Mouse (Mus musculus): ENCODE data around the gene Sertm1. TPM values are rescaled to one million over a fixed set of nuclear protein-coding genes. Genes with fewer than 3 reads are reported as not detected.

Gene Sertm1
- polyA plus RNA-seq, 1 experiment: not detected

DNA sequence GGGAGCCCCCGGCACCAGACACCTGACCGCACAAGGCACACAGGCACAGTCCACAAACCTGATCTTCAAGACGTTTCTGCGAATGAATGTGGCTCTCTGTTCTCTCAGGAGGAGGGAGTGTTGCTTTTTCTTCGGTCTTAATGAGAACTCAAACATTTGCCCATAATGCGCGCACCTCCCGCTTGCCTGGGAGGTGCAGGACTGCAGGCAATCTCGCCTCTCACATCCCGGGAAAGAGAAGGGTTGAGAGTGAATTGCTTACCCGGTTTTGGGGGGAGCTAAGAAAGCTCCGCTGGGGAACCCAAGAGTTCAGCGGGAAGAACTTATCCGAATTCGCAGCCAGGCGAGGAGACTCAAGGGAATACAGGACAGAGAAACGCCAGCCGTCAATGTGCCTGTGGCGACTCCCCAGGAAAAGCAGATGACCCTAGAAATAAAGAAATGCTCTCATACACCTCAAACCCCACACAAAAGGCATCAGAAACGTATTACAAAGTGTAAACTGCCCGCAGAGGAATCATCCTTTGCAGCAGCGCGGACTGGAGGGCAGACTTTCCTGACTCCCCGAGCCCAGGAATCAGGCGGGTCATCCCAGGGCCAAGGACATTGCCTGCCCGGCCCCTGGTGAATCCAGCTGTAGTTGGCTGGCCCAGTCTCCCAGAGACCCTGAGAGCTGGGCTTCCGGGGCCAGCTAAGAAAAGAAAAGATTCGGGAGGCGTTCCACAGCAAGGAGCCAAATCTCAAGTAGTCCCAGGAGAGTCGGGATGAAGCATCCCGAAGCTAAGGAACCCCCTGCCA is 643 bp downstream of the Sertm1 start:
- DNase-seq (ENCODE audit: low read depth in 1 of 2, low spot score in 2 of 2): no peak
- H3K27me3 ChIP-seq (ENCODE audit: control insufficient read depth, insufficient read depth, low read length): no peaks in the 10 kb centered on the region
- H3K27ac ChIP-seq (ENCODE audit: insufficient read depth, low read length): no peak overlapping the region
- no peak overlapping the region for H3K4me3 ChIP-seq (ENCODE audit: extremely low read depth, insufficient read depth, insufficient read length)
- TF ChIP-seq CTCF (IDR thresholded peaks at IDR 0.05; ENCODE audit: extremely low read depth, insufficient read depth, insufficient read length, insufficient replicate concordance): no peak
- TF ChIP-seq POLR2A (IDR thresholded peaks at IDR 0.05; ENCODE audit: low read depth, low read length): no peak
- no peaks in the 10 kb centered on the region for H3K4me1 ChIP-seq (ENCODE audit: control insufficient read depth, insufficient read depth, insufficient read length)
- WGBS: 6% methylated on average over 31 of the region's 31 CpGs
- no peaks in the 10 kb centered on the region for H3K36me3 ChIP-seq (ENCODE audit: control insufficient read depth, insufficient read depth, low read length)

DNA sequence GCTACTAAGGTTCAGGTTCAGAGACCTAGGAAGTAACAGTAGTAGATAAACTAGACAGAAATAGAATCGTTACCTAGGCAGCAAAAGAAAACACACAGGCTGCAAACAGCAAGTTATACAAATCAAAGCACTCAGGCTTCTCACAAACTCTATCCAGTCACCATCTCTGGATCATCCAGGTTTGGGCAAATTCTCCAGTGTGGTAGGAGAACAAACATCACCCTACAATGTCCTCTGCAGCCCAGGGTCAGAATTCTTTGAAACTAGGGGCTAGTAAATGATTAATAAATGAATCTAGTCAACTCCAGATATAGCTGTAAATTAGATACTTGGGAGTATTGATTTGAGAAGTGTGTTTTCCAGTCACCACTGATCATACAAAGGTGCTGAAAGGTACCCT is 6.8 kb downstream of the Sertm1 start:
- H3K27ac ChIP-seq (ENCODE audit: insufficient read depth, low read length): no peak overlapping the region
- no peak overlapping the region for H3K4me3 ChIP-seq (ENCODE audit: extremely low read depth, insufficient read depth, insufficient read length)
- no peaks in the 10 kb centered on the region for H3K4me1 ChIP-seq (ENCODE audit: control insufficient read depth, insufficient read depth, insufficient read length)
- H3K27me3 ChIP-seq (ENCODE audit: control insufficient read depth, insufficient read depth, low read length): no peaks in the 10 kb centered on the region
- no peak for DNase-seq (ENCODE audit: low read depth in 1 of 2, low spot score in 2 of 2)
- H3K36me3 ChIP-seq (ENCODE audit: control insufficient read depth, insufficient read depth, low read length): no peaks in the 10 kb centered on the region
- TF ChIP-seq POLR2A (IDR thresholded peaks at IDR 0.05; ENCODE audit: low read depth, low read length) (no peak), CTCF (IDR thresholded peaks at IDR 0.05; ENCODE audit: extremely low read depth, insufficient read depth, insufficient read length, insufficient replicate concordance) (no peak)
- WGBS: 88% methylated on average over 1 of the region's 1 CpGs

DNA sequence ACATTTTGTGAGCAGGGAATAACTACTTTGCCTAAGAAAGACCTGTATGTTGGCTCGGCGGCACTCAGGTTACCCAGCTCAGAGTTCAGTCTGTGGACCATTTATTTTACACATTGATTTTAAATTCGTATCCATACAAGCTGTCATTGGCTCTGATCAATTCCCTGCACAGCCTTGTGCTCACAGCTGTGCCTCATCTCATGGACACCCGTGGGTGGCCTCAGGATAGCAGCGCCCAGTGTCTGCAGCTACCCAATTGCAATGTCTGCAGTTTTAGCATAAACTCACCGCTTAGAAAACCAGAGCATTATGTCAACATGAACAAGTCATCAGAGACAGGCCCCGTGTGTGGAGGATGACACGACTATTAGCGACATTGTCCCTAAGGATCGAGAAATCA is 17.7 kb downstream of the Sertm1 start:
- Histone ChIP-seq H3K27ac (ENCODE audit: insufficient read depth, low read length) (no peak overlapping the region), H3K4me3 (ENCODE audit: extremely low read depth, insufficient read depth, insufficient read length) (no peak overlapping the region), H3K27me3 (ENCODE audit: control insufficient read depth, insufficient read depth, low read length) (no peaks in the 10 kb centered on the region), H3K36me3 (ENCODE audit: control insufficient read depth, insufficient read depth, low read length) (no peaks in the 10 kb centered on the region), H3K4me1 (ENCODE audit: control insufficient read depth, insufficient read depth, insufficient read length) (no peaks in the 10 kb centered on the region)
- no peak for DNase-seq (ENCODE audit: low read depth in 1 of 2, low spot score in 2 of 2)
- no peak for TF ChIP-seq POLR2A (IDR thresholded peaks at IDR 0.05; ENCODE audit: low read depth, low read length)
- no peak for TF ChIP-seq CTCF (IDR thresholded peaks at IDR 0.05; ENCODE audit: extremely low read depth, insufficient read depth, insufficient read length, insufficient replicate concordance)
- 91% methylated on average over 10 of the region's 10 CpGs for WGBS

DNA sequence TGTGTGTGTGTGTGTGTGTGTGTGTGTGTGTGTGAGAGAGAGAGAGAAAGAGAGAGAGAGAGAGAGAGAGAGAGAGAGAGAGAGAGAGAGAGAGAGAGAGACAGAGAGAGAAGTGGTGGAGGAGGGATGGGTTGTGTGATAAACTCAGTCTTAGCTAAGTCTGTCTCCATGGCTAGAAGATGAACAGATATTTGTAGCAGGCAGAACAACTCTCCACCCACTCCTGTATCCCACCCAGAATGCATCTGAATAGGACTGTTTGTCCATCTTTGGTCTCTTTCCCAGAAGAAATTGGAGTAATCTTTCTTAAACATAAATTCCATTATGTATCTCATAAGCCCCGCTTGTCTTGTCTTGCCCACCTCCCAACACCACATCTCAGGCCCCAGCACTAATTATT is 20.8 kb downstream of the Sertm1 start:
- 81% methylated on average over 1 of the region's 1 CpGs for WGBS

DNA sequence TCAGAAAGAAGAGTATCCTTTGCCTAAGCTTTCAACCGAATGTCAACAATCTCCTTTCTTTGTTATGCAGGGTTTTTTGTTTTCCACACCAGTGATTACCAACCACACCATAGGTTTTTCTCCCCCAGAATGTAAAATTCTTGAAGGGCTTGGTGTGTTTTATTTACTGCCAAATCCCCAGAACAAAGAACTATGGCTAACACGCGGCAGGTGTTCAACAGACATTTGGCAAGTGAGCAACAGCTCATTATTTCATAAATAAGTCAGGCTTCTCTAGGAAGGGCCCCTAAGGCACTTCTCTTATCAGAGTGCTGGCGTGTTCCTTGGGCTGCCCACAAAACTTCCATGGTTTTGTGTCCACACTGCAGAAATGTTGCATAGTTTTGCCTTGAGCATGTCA is 23.5 kb downstream of the Sertm1 start:
- H3K4me3 ChIP-seq (ENCODE audit: extremely low read depth, insufficient read depth, insufficient read length): no peak overlapping the region
- no peak for TF ChIP-seq POLR2A (IDR thresholded peaks at IDR 0.05; ENCODE audit: low read depth, low read length)
- TF ChIP-seq CTCF (IDR thresholded peaks at IDR 0.05; ENCODE audit: extremely low read depth, insufficient read depth, insufficient read length, insufficient replicate concordance): no peak
- no peaks in the 10 kb centered on the region for H3K4me1 ChIP-seq (ENCODE audit: control insufficient read depth, insufficient read depth, insufficient read length)
- WGBS: 75% methylated on average over 4 of the region's 4 CpGs
- no peaks in the 10 kb centered on the region for H3K27me3 ChIP-seq (ENCODE audit: control insufficient read depth, insufficient read depth, low read length)
- no peaks in the 10 kb centered on the region for H3K36me3 ChIP-seq (ENCODE audit: control insufficient read depth, insufficient read depth, low read length)
- H3K27ac ChIP-seq (ENCODE audit: insufficient read depth, low read length): no peak overlapping the region
- DNase-seq (ENCODE audit: low read depth in 1 of 2, low spot score in 2 of 2): no peak

More for the DNA sequence above, 20.8 kb downstream of the Sertm1 start:
- H3K27me3 ChIP-seq (ENCODE audit: control insufficient read depth, insufficient read depth, low read length): no peaks in the 10 kb centered on the region
- H3K27ac ChIP-seq (ENCODE audit: insufficient read depth, low read length): no peak overlapping the region
- H3K4me1 ChIP-seq (ENCODE audit: control insufficient read depth, insufficient read depth, insufficient read length): no peaks in the 10 kb centered on the region
- DNase-seq (ENCODE audit: low read depth in 1 of 2, low spot score in 2 of 2): no peak
- H3K36me3 ChIP-seq (ENCODE audit: control insufficient read depth, insufficient read depth, low read length): no peaks in the 10 kb centered on the region
- no peak for TF ChIP-seq POLR2A (IDR thresholded peaks at IDR 0.05; ENCODE audit: low read depth, low read length)
- TF ChIP-seq CTCF (IDR thresholded peaks at IDR 0.05; ENCODE audit: extremely low read depth, insufficient read depth, insufficient read length, insufficient replicate concordance): no peak
- H3K4me3 ChIP-seq (ENCODE audit: extremely low read depth, insufficient read depth, insufficient read length): no peak overlapping the region

DNA sequence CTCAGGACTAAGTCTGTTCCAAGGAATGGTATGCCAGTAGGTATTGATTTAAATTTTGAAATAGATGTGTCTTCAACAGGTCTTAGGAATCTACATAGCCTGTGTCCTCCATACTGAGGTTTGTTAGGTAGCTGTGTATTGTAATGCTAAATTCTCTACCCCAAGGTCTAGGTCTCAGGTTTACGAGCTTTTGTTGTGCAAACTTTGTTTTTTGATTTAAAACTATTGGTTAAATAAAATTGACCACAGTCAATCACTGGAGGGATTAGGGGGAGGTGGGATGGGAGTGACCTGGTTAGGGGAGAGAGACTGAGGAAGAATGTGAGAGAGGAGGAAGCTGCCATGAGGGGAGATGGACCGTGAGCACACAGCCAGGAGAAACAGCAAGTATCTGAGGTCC is 29.2 kb downstream of the Sertm1 start:
- Histone ChIP-seq H3K27me3 (ENCODE audit: control insufficient read depth, insufficient read depth, low read length) (no peaks in the 10 kb centered on the region), H3K4me1 (ENCODE audit: control insufficient read depth, insufficient read depth, insufficient read length) (no peaks in the 10 kb centered on the region), H3K4me3 (ENCODE audit: extremely low read depth, insufficient read depth, insufficient read length) (no peak overlapping the region), H3K36me3 (ENCODE audit: control insufficient read depth, insufficient read depth, low read length) (no peaks in the 10 kb centered on the region), H3K27ac (ENCODE audit: insufficient read depth, low read length) (no peak overlapping the region)
- WGBS: 74% methylated on average over 2 of the region's 2 CpGs
- TF ChIP-seq POLR2A (IDR thresholded peaks at IDR 0.05; ENCODE audit: low read depth, low read length) (no peak), CTCF (IDR thresholded peaks at IDR 0.05; ENCODE audit: extremely low read depth, insufficient read depth, insufficient read length, insufficient replicate concordance) (no peak)
- no peak for DNase-seq (ENCODE audit: low read depth in 1 of 2, low spot score in 2 of 2)

Other genes with a start within 250 kb of the Sertm1 start
- gene Supt20, start 223.1 kb downstream of the Sertm1 start, polyA plus RNA-seq (2012; rRNA removed): 51.3 and 55.7 TPM in 2 replicates
- gene Gm21958, start 201.5 kb downstream of the Sertm1 start, polyA plus RNA-seq (2012; rRNA removed): not detected in 2 replicates
- gene Exosc8, start 180.5 kb downstream of the Sertm1 start, polyA plus RNA-seq (2012; rRNA removed): 24.3 and 25.5 TPM in 2 replicates
- 5.5 and 7.6 TPM in 2 replicates for gene Alg5, start 180.3 kb downstream of the Sertm1 start, polyA plus RNA-seq (2012; rRNA removed)
- 0.23 and 0.28 TPM in 2 replicates for gene Smad9, start 160.3 kb downstream of the Sertm1 start, polyA plus RNA-seq (2012; rRNA removed)
- gene Rfxap, start 108.1 kb downstream of the Sertm1 start, polyA plus RNA-seq (2012; rRNA removed): 18.4 and 22.8 TPM in 2 replicates
- not detected in 2 replicates for gene Ccna1, start 139.6 kb upstream of the Sertm1 start, polyA plus RNA-seq (2012; rRNA removed)
- gene Spg20, start 196.2 kb upstream of the Sertm1 start, polyA plus RNA-seq (2012; rRNA removed): 4.3 and 4.9 TPM in 2 replicates
- not detected in 2 replicates for gene Ccdc169, start 221.5 kb upstream of the Sertm1 start, polyA plus RNA-seq (2012; rRNA removed)